Comparison of ENCODE assay signal across 11 mouse cellular contexts in the genomic region with DNA sequence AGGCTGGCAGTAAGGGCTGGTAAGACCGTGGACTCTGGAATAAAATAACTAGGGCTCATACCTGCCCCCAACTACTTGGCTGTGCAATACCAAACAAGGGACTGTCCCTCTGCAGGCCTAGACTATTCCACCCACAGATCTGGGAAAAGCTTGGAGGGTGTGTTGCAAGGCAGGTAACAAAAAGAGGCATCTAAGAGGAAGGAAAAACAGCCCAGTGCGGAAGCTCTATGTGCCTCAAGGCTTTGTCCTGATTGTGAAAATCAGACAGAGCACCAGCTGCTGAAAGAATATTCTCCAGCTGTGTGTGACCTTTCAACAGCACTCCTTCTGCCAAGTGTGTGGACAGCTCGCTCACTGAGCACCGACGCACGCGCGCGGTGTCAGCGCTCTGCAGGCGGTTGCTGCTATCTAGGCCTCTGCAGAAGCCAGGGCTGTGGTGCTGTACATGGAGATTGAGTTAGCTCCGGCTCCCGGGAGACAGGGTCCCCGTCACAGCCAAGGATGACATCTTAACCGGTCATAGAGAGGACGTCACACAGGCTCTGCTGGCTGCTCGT. TPM values are rescaled to one million over a fixed set of nuclear protein-coding genes. Genes with fewer than 3 reads are reported as not detected.
DNase-seq lines count a peak whose midpoint lies in the region; ATAC-seq lines count a peak whose summit lies in the region.
"Had no signal": no experiment of that assay in that cellular context is flagged by ENCODE, and none has a peak within 500 bp of the region (broad histone marks: within the 10 kb centered on the region; RNA-seq: fewer than 3 reads in every experiment).

No protein-coding gene starts in this region.

- no peak overlapping the region for H3K4me3 ChIP-seq in midbrain, embryonic 15.5 days
- no peak overlapping the region for H3K4me3 ChIP-seq in midbrain, embryonic 14.5 days (replicated peaks; ENCODE audit: low read depth, low read length)
- no peak overlapping the region for H3K4me3 ChIP-seq in heart, embryonic 16.5 days (ENCODE audit: low read length)
- H3K4me3 ChIP-seq: hindbrain, embryonic 15.5 days; neural tube, embryonic 15.5 days had no signal

- peak; percentile 43; the same call in 1 of the 2 replicates for ATAC-seq in midbrain, embryonic 15.5 days (replicated peaks)
- ATAC-seq in midbrain, embryonic 14.5 days (ENCODE audit: low FRiP score, low TSS enrichment) = no peak
- peak; percentile 85 for ATAC-seq in heart, embryonic 16.5 days (replicated peaks; ENCODE audit: extremely low read depth, insufficient read depth, low FRiP score)

- no peak overlapping the region for H3K4me2 ChIP-seq in midbrain, embryonic 15.5 days
- H3K4me2 ChIP-seq in midbrain, embryonic 14.5 days (ENCODE audit: low read length) = no peak overlapping the region
- H3K4me2 ChIP-seq in heart, embryonic 16.5 days (ENCODE audit: low read depth, low read length) = no peak overlapping the region
- H3K4me2 ChIP-seq: hindbrain, embryonic 15.5 days; neural tube, embryonic 15.5 days had no signal

- DNase-seq in adrenal gland, postnatal 14 days = peak; percentile 14
- no peak for DNase-seq in adrenal gland, adult 18-20 months (ENCODE audit: low spot score in 2 of 2)
- no peak for DNase-seq in midbrain, embryonic 14.5 days
- peak; percentile 55 for DNase-seq in lung, postnatal 36 days
- DNase-seq in thymus, postnatal 25 days = no peak
- DNase-seq in liver = no peak
- DNase-seq: cerebellum, adult 11-12 months had no signal

- H3K9me3 ChIP-seq in midbrain, embryonic 15.5 days = no peaks in the 10 kb centered on the region
- no peaks in the 10 kb centered on the region for H3K9me3 ChIP-seq in midbrain, embryonic 14.5 days (ENCODE audit: control insufficient read depth, low read length)
- no peaks in the 10 kb centered on the region for H3K9me3 ChIP-seq in heart, embryonic 16.5 days (replicated peaks; ENCODE audit: control insufficient read depth, low read length)
- H3K9me3 ChIP-seq: hindbrain, embryonic 15.5 days; neural tube, embryonic 15.5 days had no signal

- no peaks in the 10 kb centered on the region for H3K27me3 ChIP-seq in midbrain, embryonic 15.5 days (replicated peaks)
- H3K27me3 ChIP-seq in midbrain, embryonic 14.5 days (ENCODE audit: control insufficient read depth, insufficient read depth, low read length) = no peaks in the 10 kb centered on the region
- peaks cover 7% of the 10 kb centered on the region; the same call in 1 of the 2 replicates for H3K27me3 ChIP-seq in heart, embryonic 16.5 days (ENCODE audit: control insufficient read depth, insufficient read depth, low read length)
- H3K27me3 ChIP-seq: hindbrain, embryonic 15.5 days; neural tube, embryonic 15.5 days had no signal

- no peak overlapping the region for H3K27ac ChIP-seq in midbrain, embryonic 15.5 days
- H3K27ac ChIP-seq in midbrain, embryonic 14.5 days (replicated peaks; ENCODE audit: low read depth, low read length) = no peak overlapping the region; the same call in 1 of the 2 replicates
- H3K27ac ChIP-seq in heart, embryonic 16.5 days (ENCODE audit: low read length) = peak overlapping the region; percentile 69
- H3K27ac ChIP-seq: hindbrain, embryonic 15.5 days; neural tube, embryonic 15.5 days had no signal

- WGBS in midbrain, embryonic 15.5 days = 84% methylated on average over 17 of the region's 17 CpGs
- 81% methylated on average over 17 of the region's 17 CpGs for WGBS in midbrain, embryonic 14.5 days
- WGBS in heart, embryonic 16.5 days = 38% methylated on average over 17 of the region's 17 CpGs

- H3K36me3 ChIP-seq in midbrain, embryonic 15.5 days (replicated peaks) = no peaks in the 10 kb centered on the region; the same call in 1 of the 2 replicates
- H3K36me3 ChIP-seq in midbrain, embryonic 14.5 days (ENCODE audit: control insufficient read depth, insufficient read depth, low read length) = peaks cover 8% of the 10 kb centered on the region; the same call in 1 of the 2 replicates
- H3K36me3 ChIP-seq in heart, embryonic 16.5 days (ENCODE audit: control insufficient read depth, insufficient read depth) = no peaks in the 10 kb centered on the region
- H3K36me3 ChIP-seq: hindbrain, embryonic 15.5 days had no signal

- H3K9ac ChIP-seq in midbrain, embryonic 15.5 days = no peak overlapping the region
- no peak overlapping the region for H3K9ac ChIP-seq in midbrain, embryonic 14.5 days (replicated peaks; ENCODE audit: low read length)
- peak overlapping the region; percentile 57 for H3K9ac ChIP-seq in heart, embryonic 16.5 days (ENCODE audit: low read length)
- H3K9ac ChIP-seq: hindbrain, embryonic 15.5 days; neural tube, embryonic 15.5 days had no signal

- H3K4me1 ChIP-seq in midbrain, embryonic 15.5 days = no peaks in the 10 kb centered on the region
- no peaks in the 10 kb centered on the region for H3K4me1 ChIP-seq in midbrain, embryonic 14.5 days (ENCODE audit: control insufficient read depth, insufficient read depth, low read length)
- H3K4me1 ChIP-seq in heart, embryonic 16.5 days (ENCODE audit: control insufficient read depth, insufficient read depth, low read length) = peaks cover 17% of the 10 kb centered on the region
- H3K4me1 ChIP-seq: neural tube, embryonic 15.5 days had no signal

RNA-seq across cellular contexts. Expression of a gene that starts 19.1 kb away (rescaled TPM):
- 16.6 and 16.9 TPM in 2 replicates for total RNA-seq in adrenal gland, postnatal 14 days (2021)
- total RNA-seq in adrenal gland, adult 18-20 months (2021) = 10 to 100 TPM; 14.8 to 26.7 TPM
- 82.1 and 82.9 TPM in 2 replicates for polyA plus RNA-seq in midbrain, embryonic 15.5 days (2015; fragmentation: Nextera tagmentation; extraction: Ambion mirVana)
- polyA plus RNA-seq in midbrain, embryonic 14.5 days (2014; fragmentation: Nextera tagmentation; extraction: Ambion mirVana) = 63.4 and 71.1 TPM in 2 replicates
- polyA plus RNA-seq in heart, embryonic 16.5 days (2015; fragmentation: Nextera tagmentation; extraction: Ambion mirVana) = 80.7 and 89.2 TPM in 2 replicates

RNA-seq across cellular contexts. Expression of a gene that starts 33.9 kb away (rescaled TPM):
- 0.34 and 0.70 TPM in 2 replicates for total RNA-seq in adrenal gland, postnatal 14 days (2021)
- total RNA-seq in adrenal gland, adult 18-20 months (2021) = under 1 TPM; 0.10 to 0.29 TPM
- polyA plus RNA-seq in midbrain, embryonic 15.5 days (2015; fragmentation: Nextera tagmentation; extraction: Ambion mirVana) = 3.2 and 3.7 TPM in 2 replicates
- 0.91 TPM in 1 of 2 replicates, not detected in the other for polyA plus RNA-seq in midbrain, embryonic 14.5 days (2014; fragmentation: Nextera tagmentation; extraction: Ambion mirVana)
- polyA plus RNA-seq in heart, embryonic 16.5 days (2015; fragmentation: Nextera tagmentation; extraction: Ambion mirVana) = 1.9 and 3.4 TPM in 2 replicates

Comparison
In these comparisons a context has a peak if more than half of its experiments do, and no peak if none do; other contexts are left out.
1. DNase-seq: peak in adrenal gland, postnatal 14 days (single experiment) and lung, postnatal 36 days (single experiment); none in adrenal gland, adult 18-20 months (0 of 2), midbrain, embryonic 14.5 days (single experiment), thymus, postnatal 25 days (single experiment) and liver (single experiment).